Mouse (Mus musculus): ENCODE measurements around the gene Agpat1.

GRCm38 (mm10) chr17:34590154-34590987, 13.7 kb upstream of the Agpat1 start:
- no peak for TF ChIP-seq POLR2A (IDR thresholded peaks at IDR 0.05; ENCODE audit: borderline replicate concordance, extremely low read depth, low read depth, low read length)
- no peak for TF ChIP-seq CTCF (IDR thresholded peaks at IDR 0.05; ENCODE audit: insufficient read depth, low read length)

All from lung, adult 2 months (tissue).